Mouse (Mus musculus) MEL (cell line): ENCODE data around the gene Arhgap24.
"Not testable (repeated sequence)": the region's sequence is repeated elsewhere in the genome, so short reads cannot be mapped to it uniquely, and the experiment has no call there.

Experiments used
- BHLHE40 ChIP-seq: IDR thresholded peaks from 2 replicates; pipeline ENCODE4 v1.6.1; 2012; ENCODE audit warnings: low read depth, mild to moderate bottlenecking, inconsistent platforms, low read length, improper control_type of control experiment, borderline replicate concordance
- CTCF ChIP-seq, 3 experiments: IDR thresholded peaks in 2 of 3; conservative IDR thresholded peaks in 1 of 3; 2 replicates each; pipeline ENCODE4 v1.5.1; 2011 to 2012; ENCODE audit warnings: low read length in 3 of 3, low read depth in 2 of 3, mild to moderate bottlenecking in 2 of 3, improper control_type of control experiment in 1 of 3, inconsistent platforms in 1 of 3, mixed read lengths in 1 of 3, moderate library complexity in 1 of 3; ENCODE audit not compliant: control insufficient read depth in 1 of 3, insufficient read depth in 1 of 3, poor library complexity in 1 of 3, severe bottlenecking in 1 of 3
- HCFC1 ChIP-seq: IDR thresholded peaks from 2 replicates; pipeline ENCODE4 v1.6.1; 2012; ENCODE audit warnings: low read depth, mild to moderate bottlenecking, inconsistent platforms, low read length, improper control_type of control experiment, moderate library complexity
- KAT2A ChIP-seq: conservative IDR thresholded peaks from 2 replicates; pipeline ENCODE4 v1.6.1; 2012; ENCODE audit warnings: low read depth, low read length, improper control_type of control experiment, inconsistent platforms
- MAZ ChIP-seq: IDR thresholded peaks from 2 replicates; pipeline ENCODE4 v1.6.1; 2012; ENCODE audit warnings: low read depth, mild to moderate bottlenecking, inconsistent platforms, low read length, improper control_type of control experiment
- MYC ChIP-seq: IDR thresholded peaks from 2 replicates; pipeline ENCODE4 v1.6.1; 2011; ENCODE audit warnings: low read depth, mild to moderate bottlenecking, low read length, improper control_type of control experiment, moderate library complexity
- NELFE ChIP-seq: IDR thresholded peaks from 2 replicates; pipeline ENCODE4 v1.6.1; 2011; ENCODE audit warnings: low read depth, low read length, improper control_type of control experiment
- POLR2A ChIP-seq, 2 experiments: IDR thresholded peaks; 2 replicates each; pipeline ENCODE4 v1.6.1; 2011 to 2012; ENCODE audit warnings: low read length in 2 of 2, mild to moderate bottlenecking in 2 of 2, control low read depth in 1 of 2, improper control_type of control experiment in 1 of 2, low read depth in 1 of 2, moderate library complexity in 1 of 2; ENCODE audit not compliant: control insufficient read depth in 1 of 2, insufficient read depth in 1 of 2, poor library complexity in 1 of 2
- POLR2AphosphoS2 ChIP-seq: IDR thresholded peaks from 2 replicates; pipeline ENCODE4 v1.6.1; 2011; ENCODE audit warnings: low read length, improper control_type of control experiment
- TCF12 ChIP-seq: IDR thresholded peaks from 2 replicates; pipeline ENCODE4 v1.6.1; 2014; ENCODE audit warnings: low read depth, mild to moderate bottlenecking, inconsistent platforms, low read length, improper control_type of control experiment, moderate library complexity
- UBTF ChIP-seq: IDR thresholded peaks from 2 replicates; pipeline ENCODE4 v1.6.1; 2012; ENCODE audit warnings: low read depth, mild to moderate bottlenecking, inconsistent platforms, low read length, improper control_type of control experiment, moderate library complexity, borderline replicate concordance; ENCODE audit not compliant: insufficient read depth
- ZKSCAN1 ChIP-seq: IDR thresholded peaks from 2 replicates; pipeline ENCODE4 v1.6.1; 2012; ENCODE audit warnings: low read depth, mild to moderate bottlenecking, inconsistent platforms, low read length, improper control_type of control experiment, moderate library complexity
- ZNF384 ChIP-seq: IDR thresholded peaks from 2 replicates; pipeline ENCODE4 v1.6.1; 2012; ENCODE audit warnings: low read depth, mild to moderate bottlenecking, inconsistent platforms, low read length, improper control_type of control experiment

GRCm38 (mm10) chr5:102872996-102873395 is 391.8 kb downstream of the Arhgap24 start:
- not testable (repeated sequence) for TF ChIP-seq HCFC1; NELFE; BHLHE40; MYC; MAZ; POLR2A (IDR thresholded peaks at IDR 0.05; ENCODE audit: control insufficient read depth in 1 of 2, insufficient read depth in 1 of 2, low read depth in 1 of 2, low read length in 2 of 2, poor library complexity in 1 of 2); CTCF (IDR thresholded peaks at IDR 0.05 in 2 of 3, conservative IDR thresholded peaks at IDR 0.05 in 1 of 3; ENCODE audit: control insufficient read depth in 1 of 3, insufficient read depth in 1 of 3, low read depth in 2 of 3, low read length in 3 of 3, poor library complexity in 1 of 3, severe bottlenecking in 1 of 3); UBTF; KAT2A; POLR2AphosphoS2; TCF12; ZKSCAN1; ZNF384
